Mouse (Mus musculus): ENCODE measurements around the gene Rnd3.

Rnd3 gene

DNA sequence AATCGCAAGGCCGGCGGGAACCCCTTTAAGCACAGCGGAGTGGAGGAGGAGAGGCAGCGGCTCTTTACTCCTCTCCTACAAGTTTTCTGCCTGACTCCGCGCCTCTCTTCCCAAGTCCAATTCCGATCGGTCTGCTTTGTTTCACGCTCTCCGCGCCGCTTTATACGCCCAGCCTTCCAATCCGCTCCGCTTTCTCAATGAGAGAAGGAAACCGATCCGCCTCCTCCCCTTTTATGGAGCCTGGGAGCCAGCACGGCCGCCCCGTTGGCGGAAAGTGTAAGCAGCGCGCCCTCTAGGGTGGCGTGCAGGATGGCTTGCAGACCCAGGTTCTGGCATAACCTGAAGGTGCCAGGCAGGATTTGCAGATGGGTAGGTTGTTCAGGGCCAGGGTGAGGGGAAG, at the start of gene Rnd3:
Gene Rnd3, minus strand, starts transcription at position 137 of the 400 bp plus-strand sequence.
- DNase-seq (ENCODE audit: low spot score): peak; percentile 99

DNA sequence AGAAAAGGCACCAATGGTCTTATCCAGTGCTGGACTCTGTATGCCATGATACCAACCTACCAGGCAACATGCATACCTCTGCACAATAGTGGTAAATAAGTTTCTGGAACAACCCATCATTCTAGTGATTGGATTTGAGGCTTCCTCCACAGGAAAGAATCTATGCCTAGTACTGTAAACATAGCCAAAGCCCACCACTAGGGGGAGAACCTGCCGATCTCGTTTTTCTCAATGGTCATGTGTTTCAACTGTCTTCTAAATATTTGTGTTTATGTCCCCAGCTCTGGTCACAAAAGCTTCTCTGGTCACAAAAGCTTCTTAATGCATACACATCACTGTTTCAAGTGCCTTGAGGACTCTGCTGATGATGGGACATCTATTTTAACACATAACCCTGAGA, 43.4 kb upstream of the Rnd3 start:
- DNase-seq (ENCODE audit: low spot score): no peak

DNA sequence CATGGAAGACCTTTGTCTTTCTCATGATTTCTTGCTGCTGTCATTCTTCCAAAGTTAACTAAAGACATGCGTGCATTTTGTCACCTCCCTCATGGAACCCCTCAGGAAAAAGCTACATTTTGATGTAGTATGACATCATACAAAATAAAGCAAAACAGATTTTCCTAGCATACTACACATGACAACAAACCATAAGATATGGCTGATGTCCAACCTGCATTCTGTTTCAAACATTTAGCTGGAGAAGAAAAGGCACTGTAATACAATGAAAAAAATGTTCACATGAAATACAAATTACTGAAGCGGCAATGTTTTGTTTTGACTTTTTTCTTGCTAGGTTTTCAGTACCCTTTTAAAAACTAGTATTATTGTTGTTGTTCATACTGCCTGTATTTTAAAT, 36.9 kb upstream of the Rnd3 start:
- DNase-seq (ENCODE audit: low spot score): no peak

DNA sequence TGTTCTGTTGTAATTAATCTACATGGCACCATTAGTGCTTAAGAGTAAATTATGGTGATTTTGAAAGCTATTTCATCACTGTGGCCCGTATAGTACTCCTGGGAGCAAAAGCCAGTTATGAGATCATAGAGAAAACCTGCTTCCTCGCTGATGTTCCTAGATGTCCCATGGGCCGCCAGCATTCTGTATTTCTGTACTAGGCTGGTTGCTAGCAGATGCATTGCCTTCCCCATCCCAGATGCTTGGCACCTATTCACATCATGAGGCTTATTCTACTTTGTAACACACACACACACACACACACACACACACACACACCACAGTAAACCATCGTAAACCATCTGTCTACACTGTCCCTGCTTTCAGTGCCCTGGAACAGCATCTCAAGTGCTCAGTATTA, 34.1 kb upstream of the Rnd3 start:
- DNase-seq (ENCODE audit: low spot score): no peak

DNA sequence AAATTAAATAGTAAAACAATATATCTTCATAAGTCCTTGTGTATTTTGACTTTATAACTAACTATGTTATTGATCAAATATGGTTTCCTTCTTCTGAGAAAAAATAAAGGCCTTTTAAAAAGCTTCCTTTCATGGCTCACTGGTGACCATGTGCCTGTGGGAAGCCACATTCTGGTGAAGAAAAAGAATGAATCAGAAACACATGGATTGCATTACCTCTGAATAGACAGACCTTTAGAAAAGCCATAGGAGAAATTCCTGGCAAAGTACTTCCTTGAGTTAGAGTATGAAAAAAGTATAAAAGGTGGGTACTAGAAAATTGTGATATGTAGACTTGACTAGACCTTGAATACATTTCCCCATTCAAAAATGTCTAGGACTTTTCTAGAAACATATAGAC, 32.5 kb upstream of the Rnd3 start:
- no peak for DNase-seq (ENCODE audit: low spot score)

DNA sequence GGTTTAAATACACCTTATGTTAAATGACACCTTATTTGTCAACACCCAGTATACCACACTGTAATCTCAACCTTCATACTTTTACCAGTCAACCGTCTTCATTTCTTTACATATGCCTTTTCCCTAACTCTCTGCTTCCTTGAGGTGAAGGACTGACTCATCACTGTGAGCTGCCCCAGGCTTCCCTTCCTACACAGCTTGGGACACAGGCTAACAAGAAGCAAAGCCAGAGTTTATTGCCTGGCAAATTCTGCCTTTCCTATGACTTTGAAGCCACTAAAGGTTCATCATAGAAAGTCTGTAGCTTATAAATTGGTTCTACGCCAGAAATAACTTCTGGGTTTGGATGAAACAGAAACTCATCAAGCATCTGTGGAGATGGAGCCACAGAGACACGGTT, 30.2 kb upstream of the Rnd3 start:
- DNase-seq (ENCODE audit: low spot score): no peak

DNA sequence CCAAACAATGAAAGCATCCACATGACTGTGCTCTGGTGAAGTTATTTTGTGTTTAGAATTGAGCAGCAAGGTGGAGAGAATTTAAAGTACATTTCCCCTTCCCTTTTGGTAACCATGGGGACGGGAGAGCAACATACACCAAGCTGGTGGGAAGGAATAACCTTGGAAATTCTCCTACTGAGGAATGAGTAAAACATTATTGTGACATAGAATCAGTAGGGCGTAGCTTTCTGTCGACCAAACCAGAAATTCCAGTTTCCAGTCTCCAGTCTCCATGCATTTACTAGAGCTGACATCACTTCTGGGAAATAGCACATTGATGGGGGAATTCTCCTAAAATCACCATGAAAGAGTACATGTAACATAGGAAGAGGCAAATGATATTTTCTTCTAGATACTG, 28.7 kb upstream of the Rnd3 start:
- no peak for DNase-seq (ENCODE audit: low spot score)

DNA sequence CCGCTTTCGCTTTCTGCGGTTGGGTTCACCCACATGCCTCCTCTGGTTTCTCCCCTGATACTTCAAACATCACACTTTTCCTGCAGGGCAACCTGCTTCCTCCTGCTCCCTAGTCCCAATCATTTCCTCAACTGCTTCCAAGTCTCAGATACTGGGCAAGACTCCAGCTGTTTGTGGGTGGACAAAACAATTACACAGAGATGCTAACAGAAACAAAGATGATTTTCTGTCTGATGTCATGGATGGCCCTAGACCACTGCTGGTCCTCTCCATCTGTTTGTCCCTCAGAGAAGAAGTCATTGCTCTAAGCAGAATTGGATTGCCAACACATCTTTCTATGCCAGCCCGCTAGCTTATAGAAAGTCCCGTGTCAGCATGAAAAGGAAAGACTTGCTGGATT, 26.4 kb upstream of the Rnd3 start:
- DNase-seq (ENCODE audit: low spot score): peak; percentile 27

DNA sequence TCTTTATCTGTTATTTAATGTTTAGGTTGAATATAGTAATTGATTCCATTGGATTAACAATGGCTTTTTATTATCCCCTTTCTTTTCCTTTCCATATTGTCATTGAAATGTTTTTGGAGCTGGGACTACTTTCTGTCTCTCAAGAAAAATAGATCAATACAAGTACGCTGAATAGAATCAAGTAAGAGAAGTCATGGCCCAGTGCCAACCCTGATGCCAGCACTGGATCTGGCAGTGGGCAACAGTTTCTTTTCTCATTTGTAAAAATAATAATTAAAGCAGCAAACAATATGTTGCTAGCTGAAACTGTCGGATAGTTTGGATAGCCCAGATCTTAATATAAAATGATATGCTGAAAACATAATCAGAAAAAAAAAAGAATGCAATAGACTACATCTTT, 12.2 kb upstream of the Rnd3 start:
- no peak for DNase-seq (ENCODE audit: low spot score)

DNA sequence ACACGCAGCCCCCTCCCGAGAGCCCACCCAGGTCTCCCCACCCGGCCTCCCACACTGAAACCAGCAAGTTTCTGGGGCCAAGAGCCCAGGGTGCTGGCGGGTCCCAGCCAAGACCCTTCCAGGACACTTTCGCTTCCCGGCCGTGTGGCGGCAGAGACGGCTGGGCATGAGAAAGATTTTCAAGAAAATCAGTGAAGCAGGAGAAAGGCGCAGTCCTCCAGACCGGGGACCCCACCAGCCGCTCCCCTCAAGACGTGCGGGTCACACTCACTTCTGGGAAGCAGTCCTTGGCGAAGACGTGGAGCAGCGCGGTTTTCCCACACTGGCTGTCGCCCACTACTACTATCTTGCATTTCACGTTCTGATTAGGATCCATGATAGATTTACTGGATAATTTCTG, 457 bp downstream of the Rnd3 start:
- DNase-seq (ENCODE audit: low spot score): peak; percentile 57

DNA sequence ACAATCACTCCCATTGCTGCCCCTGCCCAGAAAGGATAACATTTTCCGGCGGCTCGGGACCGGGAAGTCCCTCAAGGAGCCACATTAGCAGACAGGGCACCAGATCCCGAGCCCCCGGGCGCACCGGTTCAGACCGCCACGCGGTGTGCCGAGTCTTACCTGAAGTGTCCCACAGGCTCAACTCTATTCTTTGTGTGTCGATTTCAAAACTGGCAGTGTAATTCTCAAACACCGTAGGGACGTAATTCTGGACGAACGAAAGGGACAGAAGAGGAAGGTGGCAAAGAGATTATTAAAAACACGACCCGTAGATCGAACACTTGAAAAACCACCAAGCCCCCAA, 875 bp downstream of the Rnd3 start:
- DNase-seq (ENCODE audit: low spot score): no peak

DNA sequence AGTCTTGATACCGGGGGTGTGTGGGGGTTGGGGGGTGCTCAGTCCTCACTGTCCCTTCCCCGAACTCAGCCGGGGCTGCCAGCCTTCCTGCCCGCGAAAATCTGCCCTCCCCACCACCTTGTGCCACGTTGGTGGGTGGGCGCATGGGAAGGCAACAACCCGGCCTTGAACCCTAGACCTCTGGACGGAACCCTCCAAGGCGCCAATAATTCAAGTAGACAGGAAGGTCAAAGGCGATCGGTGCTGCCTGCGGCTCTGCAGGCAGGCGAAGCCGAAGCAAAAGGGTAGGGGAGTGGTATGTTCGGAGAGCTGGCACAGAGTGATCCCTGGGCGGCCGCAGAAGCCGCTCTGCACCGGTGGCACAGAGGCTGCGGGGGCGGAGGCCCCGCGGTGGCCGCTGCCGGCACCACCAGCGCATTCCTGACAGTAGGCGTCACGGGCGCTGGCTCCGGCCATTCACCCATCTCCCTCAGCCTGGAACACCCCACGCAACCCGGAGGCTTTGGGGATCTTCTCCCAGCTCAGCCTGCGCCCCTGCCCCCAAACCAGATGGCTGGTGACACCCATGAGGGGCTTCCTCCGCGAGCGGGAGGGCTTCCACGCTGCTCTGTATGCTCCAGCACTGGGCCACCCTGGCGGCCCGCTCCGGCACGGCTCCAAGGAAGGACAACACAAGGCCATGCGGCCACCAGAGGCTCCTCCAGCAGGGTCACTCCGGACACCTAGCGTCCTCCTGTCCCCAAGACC, 1.4 kb downstream of the Rnd3 start:
- DNase-seq (ENCODE audit: low spot score): peak; percentile 83

DNA sequence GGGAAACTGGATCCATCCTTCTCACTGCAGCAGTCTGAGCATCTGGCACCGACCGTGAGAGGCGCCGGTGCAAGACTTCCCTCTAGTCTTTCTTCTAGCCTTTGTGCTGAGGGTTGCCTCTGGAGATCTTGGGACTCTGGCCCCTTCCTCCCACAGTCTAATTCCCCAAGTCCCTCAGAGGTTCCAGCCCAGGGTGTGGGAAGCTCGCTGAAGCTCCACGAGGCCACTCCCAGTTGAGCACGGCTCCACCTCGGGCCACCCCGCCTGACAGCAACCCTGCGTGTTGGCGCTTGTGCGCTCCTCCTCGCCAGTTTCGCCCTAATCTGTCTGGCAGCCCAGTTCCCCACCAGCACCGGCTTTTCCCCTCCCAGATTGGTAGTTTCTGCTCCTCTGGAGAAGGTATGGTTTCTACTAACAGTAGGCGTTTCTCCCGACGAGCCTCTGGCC, 2.0 kb downstream of the Rnd3 start:
- DNase-seq (ENCODE audit: low spot score): peak; percentile 88

DNA sequence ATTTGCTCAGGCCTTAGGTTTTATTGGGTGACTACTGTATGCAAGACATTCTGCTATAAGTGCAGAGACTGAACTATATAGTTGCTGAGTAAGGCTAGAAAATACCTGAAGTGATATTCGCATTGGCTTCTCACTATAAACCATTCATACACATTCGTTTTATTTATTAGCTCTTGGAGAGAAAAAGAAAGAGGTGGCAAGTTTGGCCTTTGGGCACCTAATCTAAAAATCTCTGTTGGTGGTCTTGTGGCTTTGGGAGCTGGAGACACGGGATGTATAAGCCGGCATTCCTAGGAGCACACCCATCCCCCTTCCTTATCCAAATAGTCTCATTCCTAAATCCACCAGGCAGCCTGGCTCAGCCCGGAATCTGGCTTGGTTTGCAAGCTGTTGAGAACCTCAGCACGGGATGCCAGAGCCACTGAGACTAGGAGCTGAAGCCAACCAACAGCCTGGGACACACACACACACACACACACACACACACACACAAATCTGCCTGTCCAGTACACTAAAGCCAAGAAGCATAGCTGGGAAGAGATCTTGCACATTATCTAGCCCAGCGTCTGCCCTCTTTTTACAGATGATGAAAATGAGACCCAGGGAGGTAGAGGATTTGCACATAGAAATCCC, 3.0 kb downstream of the Rnd3 start:
- peak; percentile 81 for DNase-seq (ENCODE audit: low spot score)

DNA sequence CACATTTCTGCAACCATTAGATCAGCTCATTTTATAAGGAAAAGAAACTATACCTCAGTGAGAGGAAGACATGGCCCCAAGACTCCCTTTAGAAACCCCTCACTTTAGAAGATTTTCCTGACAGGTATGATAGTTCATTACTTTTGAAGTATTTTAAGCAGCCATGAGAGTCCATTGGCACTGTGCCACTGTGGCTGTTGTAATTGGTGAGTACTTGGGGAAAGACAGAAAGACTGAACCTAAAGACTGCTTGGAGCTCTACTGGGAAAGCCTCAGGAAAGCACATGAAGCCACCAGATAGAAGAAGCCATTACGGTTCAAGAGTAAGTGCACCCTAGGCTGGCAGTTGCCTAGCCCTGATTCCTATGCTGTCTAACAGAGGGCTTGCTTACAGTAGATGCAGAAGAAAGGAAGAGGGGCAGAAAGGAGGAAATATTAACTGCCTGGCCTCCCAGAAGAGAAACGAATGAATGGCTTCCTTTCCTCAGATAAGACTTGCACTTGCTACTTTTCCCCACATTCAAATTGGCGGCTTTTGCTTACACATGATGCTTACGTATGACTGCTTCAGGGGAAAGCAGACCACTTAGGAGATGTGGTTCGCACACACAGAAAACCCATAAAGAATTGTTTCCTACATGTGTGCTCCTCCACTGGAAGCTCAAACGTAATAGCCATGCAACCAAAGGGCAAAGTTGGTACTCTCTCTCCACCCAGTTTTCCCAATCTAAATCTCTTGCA, 4.4 kb downstream of the Rnd3 start:
- DNase-seq (ENCODE audit: low spot score): peak; percentile 53

DNA sequence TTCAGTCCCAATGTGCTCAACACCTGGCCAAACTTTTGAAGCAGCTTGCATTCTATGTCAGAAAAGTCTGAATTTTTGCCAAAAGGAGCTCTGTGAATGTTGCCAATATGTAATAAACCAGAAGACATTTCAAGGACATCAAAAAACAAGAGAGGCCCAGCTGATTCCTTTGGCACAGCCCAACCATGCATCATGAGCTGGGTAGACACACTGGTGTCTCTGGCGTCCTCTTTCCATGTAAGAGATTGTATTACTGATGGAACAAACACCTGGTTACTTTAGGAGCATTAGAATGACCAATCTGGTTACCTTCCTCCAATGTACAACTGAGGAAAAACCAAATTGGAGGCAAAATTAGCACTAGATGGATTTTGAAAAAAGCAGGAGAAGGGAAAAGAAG, 6.5 kb downstream of the Rnd3 start:
- no peak for DNase-seq (ENCODE audit: low spot score)

DNA sequence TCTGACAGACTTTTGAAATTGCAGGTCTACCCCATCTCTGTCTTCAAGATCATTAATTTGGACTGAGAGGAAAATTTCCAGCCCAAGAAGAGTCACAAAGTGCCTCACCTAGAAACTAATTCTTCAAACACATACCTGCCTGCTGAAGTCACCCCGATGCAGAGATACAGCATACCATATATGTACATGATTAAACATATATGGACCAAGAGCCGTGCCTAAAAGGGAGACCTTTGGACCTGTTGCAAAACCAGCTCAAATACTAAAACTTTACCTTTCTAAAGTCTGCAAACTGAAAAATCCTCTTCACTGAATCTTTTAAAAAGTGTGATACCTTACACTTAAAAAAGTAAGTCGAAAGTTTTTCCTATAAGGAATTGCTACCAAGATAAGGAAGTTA, 7.6 kb downstream of the Rnd3 start:
- no peak for DNase-seq (ENCODE audit: low spot score)

DNA sequence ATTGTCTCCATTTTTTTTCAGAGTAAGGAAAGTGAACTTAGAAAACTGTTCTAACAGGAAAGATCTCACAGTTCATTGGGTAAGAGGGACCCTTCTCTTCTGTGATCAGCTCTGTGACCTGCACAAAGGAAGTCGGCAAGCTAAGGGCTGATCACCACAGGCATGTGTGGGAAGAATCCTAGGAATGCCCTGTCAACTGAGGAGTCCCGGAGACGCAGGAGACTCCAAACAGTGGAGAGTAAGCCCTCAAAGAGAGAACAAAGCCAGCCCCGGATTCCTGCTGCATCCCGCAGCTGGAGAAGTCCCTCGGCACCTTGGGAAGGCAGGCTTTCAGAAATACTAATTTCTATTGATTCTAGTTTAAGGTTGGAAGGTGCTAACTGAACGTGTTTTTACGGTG, 8.4 kb downstream of the Rnd3 start:
- no peak for DNase-seq (ENCODE audit: low spot score)

DNA sequence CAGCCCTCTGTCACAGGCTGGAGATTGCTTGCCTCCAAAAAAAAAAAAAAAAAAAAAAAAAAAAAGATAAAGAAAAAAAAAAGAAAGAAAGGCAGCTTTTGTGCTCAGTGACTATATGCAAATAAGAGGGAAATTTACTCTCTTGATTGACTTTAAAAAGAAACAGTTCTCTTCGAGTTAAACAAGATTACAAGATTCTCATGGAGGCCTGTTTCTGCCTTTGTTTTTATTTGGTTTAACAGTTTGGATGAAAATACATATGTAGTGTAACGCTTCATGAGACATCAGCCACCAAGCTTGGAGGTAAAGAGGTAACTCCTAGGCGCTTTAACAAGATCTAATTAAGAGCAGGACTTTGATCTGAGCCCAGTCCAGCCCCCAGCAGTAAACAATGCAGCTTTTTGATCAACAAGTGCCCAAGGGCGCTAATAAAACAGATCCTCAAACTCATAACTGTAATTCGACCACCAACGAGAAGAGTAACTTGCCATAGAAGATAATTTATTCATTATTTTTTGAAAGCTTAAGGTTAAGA, 8.9 kb downstream of the Rnd3 start:
- DNase-seq (ENCODE audit: low spot score): no peak

DNA sequence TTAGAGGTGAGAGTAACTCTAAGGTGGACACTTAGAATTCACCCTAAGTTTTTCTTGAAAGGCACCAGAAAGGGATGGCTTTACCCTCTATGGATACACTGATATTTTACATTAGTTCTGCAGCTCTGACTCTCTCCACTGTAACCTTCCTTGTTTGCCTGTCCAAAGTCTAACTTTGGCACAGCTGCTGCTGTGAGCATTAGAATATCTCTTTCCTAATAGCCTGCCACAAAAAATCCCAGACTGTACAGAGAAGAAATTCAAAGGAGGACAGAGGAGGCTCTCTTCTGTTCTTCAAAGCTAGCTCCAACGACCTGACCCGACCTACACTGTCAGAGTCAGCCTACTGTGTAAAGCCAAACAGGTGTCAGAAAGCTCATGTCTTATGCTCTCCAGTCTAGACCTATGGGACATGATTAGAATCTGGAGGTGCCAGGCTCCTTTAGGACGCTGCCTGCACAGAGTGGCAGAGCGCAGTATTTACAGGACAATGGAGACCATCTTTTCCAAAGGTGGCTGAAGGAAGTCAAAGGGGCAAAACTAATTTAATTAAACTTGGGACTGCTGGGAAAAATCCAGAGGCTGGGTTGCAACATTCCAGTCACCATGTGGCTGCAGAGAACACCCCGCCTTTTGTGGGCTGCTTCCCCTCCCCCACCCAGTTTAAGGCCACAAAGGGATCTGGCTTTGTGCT, 9.5 kb downstream of the Rnd3 start:
- peak; percentile 77 for DNase-seq (ENCODE audit: low spot score)

DNA sequence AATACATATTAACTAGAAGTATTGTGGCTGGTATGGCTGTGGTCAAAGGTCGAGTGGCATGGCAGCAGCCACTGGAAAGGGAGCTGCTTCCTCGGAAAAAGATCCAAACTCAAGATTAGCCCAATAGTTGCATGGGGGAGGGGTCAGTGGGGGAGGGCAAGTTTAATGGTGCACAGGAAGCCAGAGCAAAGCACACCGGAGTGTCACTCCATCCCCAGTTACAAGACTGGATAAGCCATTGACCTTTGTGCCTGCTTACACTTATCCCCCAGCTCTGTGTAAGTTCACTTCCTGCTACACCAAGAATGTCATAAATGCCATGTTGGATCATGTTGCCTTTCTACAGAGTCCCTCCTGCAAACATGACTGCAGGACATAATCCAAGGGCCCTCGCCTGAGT, 11.2 kb downstream of the Rnd3 start:
- DNase-seq (ENCODE audit: low spot score): no peak

DNA sequence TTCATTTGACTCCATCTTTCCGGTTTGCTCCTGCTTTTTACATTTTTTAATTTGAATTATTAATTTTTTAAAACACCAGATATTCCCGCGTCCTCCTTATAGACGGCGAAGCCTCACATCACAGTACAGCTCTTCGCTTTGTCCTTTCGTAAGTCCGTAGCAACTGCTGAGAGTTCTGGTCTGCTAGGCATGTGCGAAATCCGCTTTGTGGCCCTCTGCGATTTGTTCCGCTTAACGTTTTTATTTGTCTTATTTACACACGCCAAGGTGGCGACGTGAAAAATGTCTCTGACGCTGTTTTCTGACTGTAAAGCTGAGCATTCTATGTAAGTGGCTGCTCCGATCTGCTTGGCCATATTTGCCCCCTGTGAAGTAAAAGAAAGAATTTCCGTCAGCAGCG, 16.7 kb downstream of the Rnd3 start:
- DNase-seq (ENCODE audit: low spot score): no peak

DNA sequence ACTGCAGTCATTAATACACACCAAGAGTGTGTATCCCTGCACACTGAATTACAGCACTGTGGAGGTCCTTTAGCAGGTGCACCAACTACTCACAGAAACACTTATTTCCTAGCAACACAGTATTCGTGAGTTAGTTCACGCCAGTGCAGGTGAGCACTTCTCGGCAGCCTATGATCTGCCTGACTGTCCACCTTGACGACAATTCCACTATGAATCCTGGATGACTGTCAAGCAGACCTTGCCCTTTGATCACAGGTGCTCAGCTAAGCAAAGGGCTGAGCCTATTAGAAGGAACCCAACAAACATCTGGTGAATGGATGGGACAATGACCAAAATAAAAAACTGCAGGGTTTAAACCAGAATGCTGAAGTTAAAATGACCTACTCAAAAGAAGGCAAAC, 20.8 kb downstream of the Rnd3 start:
- no peak for DNase-seq (ENCODE audit: low spot score)
